Mouse (Mus musculus) layer of hippocampus, adult 2 months (tissue): ENCODE data around the gene B9d1. TPM values are rescaled to one million over a fixed set of nuclear protein-coding genes. Genes with fewer than 3 reads are reported as not detected.

Source experiments
- DNase-seq, 2 experiments: peaks; one replicate each; pipeline ENCODE4 v3.0.0; 2022; ENCODE audit warnings: low spot score in 2 of 2
- H3K27ac ChIP-seq: fragments of 200-600 bp; 2 replicates; pipeline ENCODE4 v1.8.1; 2022
- H3K4me3 ChIP-seq: fragments of 200-600 bp; 2 replicates; pipeline ENCODE4 v1.8.1; 2022; ENCODE audit warnings: mild to moderate bottlenecking
- CTCF ChIP-seq: fragments of 200-600 bp; conservative IDR thresholded peaks from 2 replicates; pipeline ENCODE4 v1.8.1; 2022; ENCODE audit warnings: antibody characterized with exemption, mild to moderate bottlenecking, moderate library complexity
- total RNA-seq, 2 experiments: library from RNA; stranded (reverse); gene quantifications; 2 replicates each; pipeline ENCODE4 v1.2.3; 2021

Gene B9d1
- total RNA-seq, 2 experiments from 2014 or later: 47.4 to 47.9 TPM

GRCm38 (mm10) chr11:61494129-61494997, 10.6 kb upstream of the B9d1 start, which contains the start of gene Mapk7:
Gene Mapk7 (minus strand): TSS chr11:61494406.
- Histone ChIP-seq H3K4me3 (peak within 1 kb of the TSS; percentile 82), H3K27ac (peak within 1 kb of the TSS; percentile 94)
- DNase-seq: peak; percentile 95
- TF ChIP-seq CTCF: no peak

- Histone ChIP-seq H3K4me3 (no peak overlapping the region), H3K27ac (peak overlapping the region; percentile 94; the same call in 1 of the 2 replicates)
- TF ChIP-seq CTCF: no peak
- DNase-seq: no peak
These were observed 9.4 kb upstream of the B9d1 start for GRCm38 (mm10) chr11:61495528-61495927.

GRCm38 (mm10) chr11:61497490-61497889, 7.5 kb upstream of the B9d1 start:
- DNase-seq: no peak
- TF ChIP-seq CTCF: no peak
- H3K4me3 ChIP-seq: no peak overlapping the region
- H3K27ac ChIP-seq: no peak overlapping the region

- no peak for DNase-seq
- H3K4me3 ChIP-seq: no peak overlapping the region
- no peak for TF ChIP-seq CTCF
- H3K27ac ChIP-seq: no peak overlapping the region; the same call in 1 of the 2 replicates
These were observed 6.0 kb upstream of the B9d1 start for GRCm38 (mm10) chr11:61498736-61499504.

- Histone ChIP-seq H3K27ac (peak overlapping the region; percentile 99), H3K4me3 (no peak overlapping the region)
- TF ChIP-seq CTCF: no peak
- DNase-seq: no peak
These were observed 1.0 kb upstream of the B9d1 start for GRCm38 (mm10) chr11:61503933-61504332.

- DNase-seq: peak in 1 of 2 experiments; percentile 44
- no peak overlapping the region for H3K4me3 ChIP-seq
- peak; percentile 79 for TF ChIP-seq CTCF
- H3K27ac ChIP-seq: peak overlapping the region; percentile 47; the same call in 1 of the 2 replicates
These were observed 10.0 kb downstream of the B9d1 start for GRCm38 (mm10) chr11:61514953-61515352.

- H3K4me3 ChIP-seq: no peak overlapping the region
- no peak for DNase-seq
- no peak for TF ChIP-seq CTCF
- H3K27ac ChIP-seq: peak overlapping the region; percentile 20; the same call in 1 of the 2 replicates
These were observed 13.0 kb downstream of the B9d1 start for GRCm38 (mm10) chr11:61517971-61518370.

GRCm38 (mm10) chr11:61518871-61519270, 13.9 kb downstream of the B9d1 start:
- no peak for DNase-seq
- TF ChIP-seq CTCF: no peak
- Histone ChIP-seq H3K4me3 (no peak overlapping the region), H3K27ac (peak overlapping the region; percentile 47; the same call in 1 of the 2 replicates)

- TF ChIP-seq CTCF: no peak
- H3K27ac ChIP-seq: peak overlapping the region; percentile 47
- no peak for DNase-seq
- H3K4me3 ChIP-seq: no peak overlapping the region
These were observed 14.7 kb downstream of the B9d1 start for GRCm38 (mm10) chr11:61519484-61520107.

- H3K27ac ChIP-seq: peak overlapping the region; percentile 86
- peak in 1 of 2 experiments; percentile 58 for DNase-seq
- no peak overlapping the region for H3K4me3 ChIP-seq
- TF ChIP-seq CTCF: no peak
These were observed 21.9 kb downstream of the B9d1 start for GRCm38 (mm10) chr11:61526872-61527271.

- peak in 1 of 2 experiments; percentile 54 for DNase-seq
- TF ChIP-seq CTCF: peak; percentile 31
- peak overlapping the region; percentile 86 for H3K27ac ChIP-seq
- H3K4me3 ChIP-seq: no peak overlapping the region
These were observed 24.3 kb downstream of the B9d1 start for GRCm38 (mm10) chr11:61529268-61529713.

- TF ChIP-seq CTCF: no peak
- peak overlapping the region; percentile 86 for H3K27ac ChIP-seq
- DNase-seq: no peak
- H3K4me3 ChIP-seq: no peak overlapping the region
These were observed 27.9 kb downstream of the B9d1 start for GRCm38 (mm10) chr11:61532820-61533219.
